Mouse (Mus musculus) MN1 (cell line): ENCODE measurements at regions not wholly inside any gene's neighbourhood (a gene's known extent, or its start where the extent isn't known, plus 50 kb on each side); places are given as distances from the start of the nearest gene placed in this dataset.

ENCODE experiments used
- DNase-seq: peaks from one replicate; pipeline ENCODE4 v3.0.0-alpha.2; 2016; ENCODE audit warnings: low spot score

- DNase-seq, result no peak
These were observed 163.8 kb downstream of the Gm26897 start for GRCm38 (mm10) chr5:111897568-111897967.

- DNase-seq, result no peak
These were observed 164.8 kb downstream of the Gm26897 start for GRCm38 (mm10) chr5:111898482-111898881.

- no peak for DNase-seq
These were observed 167.5 kb downstream of the Gm26897 start for GRCm38 (mm10) chr5:111901197-111901596.

DNA sequence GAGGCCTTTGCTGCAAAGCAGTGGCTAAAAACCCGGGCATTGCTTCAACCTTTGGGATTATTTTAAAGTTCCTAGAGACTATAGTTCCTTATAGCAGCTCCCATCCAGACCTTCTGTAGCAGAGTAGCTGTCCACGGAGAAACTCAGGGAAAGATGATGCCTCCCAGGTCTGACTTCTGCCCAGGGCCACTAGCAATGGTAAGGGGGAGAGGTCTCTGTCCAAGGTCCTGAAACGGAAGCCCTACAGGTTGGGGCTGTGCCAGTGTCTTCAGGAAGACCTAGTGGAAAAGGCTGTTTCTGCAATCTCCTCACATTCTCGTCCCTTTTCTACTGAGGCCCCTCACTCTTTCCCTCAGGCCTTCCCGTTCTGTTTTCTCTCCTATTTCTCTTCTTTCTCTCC, 168.0 kb downstream of the Gm26897 start:
- DNase-seq, result no peak

GRCm38 (mm10) chr5:111908085-111908484, 174.4 kb downstream of the Gm26897 start:
- DNase-seq, result no peak

- no peak for DNase-seq
These were observed 176.8 kb downstream of the Gm26897 start for GRCm38 (mm10) chr5:111910514-111910913.

GRCm38 (mm10) chr5:111913354-111913753, 179.6 kb downstream of the Gm26897 start:
- no peak for DNase-seq

- DNase-seq, result no peak
These were observed 180.6 kb downstream of the Gm26897 start for GRCm38 (mm10) chr5:111914296-111914695.

DNA sequence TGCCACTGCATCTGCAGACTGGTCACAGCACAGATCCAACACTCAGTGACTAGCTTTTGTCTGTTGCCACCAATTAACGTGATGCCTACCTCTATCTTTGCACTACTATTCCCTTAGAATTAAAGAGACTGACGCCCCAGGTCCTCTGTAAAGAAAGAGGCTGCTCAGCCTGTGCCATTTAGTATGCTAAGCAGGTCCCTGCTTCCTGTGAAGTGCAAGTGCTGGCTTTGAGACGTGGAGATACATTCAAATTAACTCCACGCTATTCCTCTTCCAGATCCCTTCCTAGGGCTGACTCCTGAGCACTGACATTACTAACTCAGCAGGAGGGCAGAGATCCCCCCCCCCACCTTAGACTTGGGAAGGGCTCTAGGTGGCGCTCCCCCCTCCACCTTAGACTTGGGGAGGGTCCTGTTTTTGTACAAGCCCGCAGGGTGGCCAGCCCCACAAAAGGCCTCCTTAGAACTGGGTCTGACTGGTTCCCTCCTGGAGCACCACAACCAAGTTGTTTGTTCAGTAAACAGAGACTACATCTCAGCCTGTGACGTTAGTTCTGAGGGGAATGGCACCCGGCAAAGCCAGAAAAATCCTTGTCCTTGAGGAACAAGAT, 184.0 kb downstream of the Gm26897 start:
- no peak for DNase-seq

DNA sequence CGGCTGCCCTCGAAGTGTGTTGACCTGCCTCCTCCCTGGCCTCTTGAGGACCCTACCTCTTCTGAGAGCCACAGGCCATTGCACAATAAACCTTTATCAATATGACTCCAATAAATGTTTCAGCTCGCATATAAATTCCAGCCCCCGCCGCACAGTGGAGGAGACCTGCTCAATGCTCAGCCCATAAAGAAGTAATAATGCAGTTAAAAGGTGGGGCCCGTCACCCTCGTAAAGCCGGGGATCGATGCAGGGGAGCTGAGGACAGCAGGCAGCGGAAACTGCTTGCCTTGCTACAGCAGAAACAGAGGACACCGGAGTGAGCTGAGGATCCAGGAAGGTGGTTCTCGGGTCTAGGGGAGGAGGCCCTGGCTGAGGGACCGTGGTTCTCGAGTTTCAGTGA, 185.2 kb downstream of the Gm26897 start:
- no peak for DNase-seq

GRCm38 (mm10) chr5:111922991-111923701, 189.4 kb downstream of the Gm26897 start:
- DNase-seq, result no peak

DNA sequence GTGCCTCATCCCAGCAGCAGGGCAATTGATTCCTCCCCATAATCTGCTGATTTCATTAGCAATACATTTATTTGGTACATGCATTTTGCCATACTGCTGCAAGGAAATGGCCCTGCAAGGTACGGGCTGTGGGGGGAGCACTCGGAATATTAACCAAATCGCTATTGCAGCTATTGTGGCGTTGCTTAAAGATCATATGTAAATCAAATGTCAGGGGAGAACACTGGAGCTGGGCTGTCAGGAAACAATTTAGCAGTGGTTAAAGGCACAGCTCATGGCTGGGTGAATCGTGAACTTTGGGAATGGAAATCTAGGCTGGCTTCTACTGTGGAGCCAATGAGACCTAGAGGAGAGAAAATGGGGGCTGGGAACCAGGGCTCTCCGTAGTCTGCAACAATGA, 192.0 kb downstream of the Gm26897 start:
- no peak for DNase-seq

DNA sequence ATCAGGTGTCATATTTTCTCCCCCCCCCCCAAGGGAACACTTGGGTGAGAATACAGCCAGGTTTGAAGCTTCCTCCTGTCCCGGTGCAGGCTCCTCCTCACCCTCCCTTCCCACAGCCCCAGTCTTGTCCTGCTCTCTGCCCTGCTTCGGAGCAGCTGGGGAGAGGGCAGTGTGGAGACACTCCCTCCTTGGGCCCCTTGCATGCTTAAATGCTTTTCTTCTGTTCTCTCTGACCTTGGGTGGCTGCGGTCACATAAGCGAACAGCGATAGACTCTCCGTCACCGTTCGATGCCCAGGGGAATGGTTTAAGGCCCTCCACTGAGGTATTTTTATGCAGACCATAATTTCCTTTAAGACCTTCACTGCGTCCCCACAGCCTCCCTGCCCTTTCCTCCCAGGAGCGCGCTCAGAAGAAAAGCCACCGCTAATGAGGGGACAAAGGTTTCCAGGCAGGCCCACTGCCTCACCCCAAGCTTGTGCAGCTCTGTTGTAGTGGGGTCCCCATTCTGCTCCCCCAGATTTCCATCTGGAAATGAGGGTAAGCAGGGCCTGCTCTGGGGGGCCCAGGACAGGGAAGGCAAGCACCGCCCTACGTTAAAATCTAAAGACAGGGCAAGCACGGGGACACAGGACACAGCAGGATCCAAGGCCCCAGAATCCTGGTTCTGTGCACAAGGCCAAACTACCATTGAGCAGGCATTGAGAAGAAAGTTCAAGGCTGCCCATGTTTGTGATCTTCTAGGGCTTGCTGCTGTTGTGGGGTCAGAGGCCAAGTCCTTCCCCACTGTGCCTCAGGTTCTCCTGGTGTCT, 195.7 kb downstream of the Gm26897 start:
- no peak for DNase-seq

GRCm38 (mm10) chr5:111929991-111930339, 196.2 kb downstream of the Gm26897 start:
- no peak for DNase-seq

- no peak for DNase-seq
These were observed 198.0 kb downstream of the Gm26897 start for GRCm38 (mm10) chr5:111931733-111932132.

DNA sequence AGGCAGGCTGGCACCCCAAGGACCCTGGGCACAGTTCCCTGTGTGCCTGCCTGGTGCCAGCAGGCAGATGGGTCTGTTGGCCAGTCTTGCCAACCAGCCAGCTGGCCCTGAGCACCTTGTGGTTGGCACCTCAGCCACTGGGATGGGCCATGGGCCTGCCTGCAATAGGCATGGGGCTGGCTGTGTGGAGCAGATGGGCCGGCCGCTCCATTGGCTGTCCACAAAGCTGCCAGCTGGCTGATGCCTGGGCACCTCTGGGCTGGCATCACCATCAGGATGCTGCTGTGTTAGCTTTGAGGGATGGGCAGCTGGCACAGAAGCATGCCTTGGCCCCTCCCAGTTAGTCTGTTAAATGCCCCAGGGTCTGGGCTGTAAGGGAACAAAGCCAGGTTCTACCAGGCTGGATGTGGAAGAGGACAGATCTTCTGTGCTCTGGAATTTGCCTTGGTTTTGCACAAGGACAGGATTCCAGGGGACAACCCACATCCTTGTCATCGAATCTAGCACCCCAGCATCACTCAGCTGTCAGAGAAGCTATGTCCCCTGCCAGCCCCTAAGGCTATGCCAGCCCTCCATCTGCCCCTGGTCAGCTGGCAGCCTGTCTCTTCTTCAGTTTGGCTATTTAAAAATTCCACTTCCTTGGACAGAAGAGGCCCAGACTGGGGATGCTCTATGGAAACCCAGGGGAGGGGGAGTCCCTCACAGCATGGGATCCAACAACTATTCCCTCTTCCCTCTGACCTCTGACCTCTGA, 201.8 kb downstream of the Gm26897 start:
- DNase-seq, result no peak

GRCm38 (mm10) chr5:111941831-111942230, 208.1 kb downstream of the Gm26897 start:
- no peak for DNase-seq

DNA sequence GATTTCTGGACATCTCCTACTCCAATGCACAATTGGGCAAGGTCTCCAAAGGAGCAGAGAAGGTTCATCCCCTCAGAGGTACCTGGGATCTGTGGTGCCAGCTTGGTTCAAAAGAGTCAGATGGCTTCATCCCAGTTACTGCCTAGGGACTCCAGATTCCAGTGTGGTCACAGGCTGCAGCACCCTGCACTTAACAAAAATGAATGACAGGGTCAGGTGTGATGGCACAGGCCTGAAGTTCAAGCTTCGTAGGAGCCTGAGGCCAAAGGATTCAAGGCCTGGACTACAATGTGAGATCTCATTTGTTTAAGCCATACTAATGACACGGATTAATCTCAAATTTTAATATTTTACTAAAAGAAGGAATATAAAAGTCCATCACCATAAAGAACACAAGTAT, 209.1 kb downstream of the Gm26897 start:
- no peak for DNase-seq

DNA sequence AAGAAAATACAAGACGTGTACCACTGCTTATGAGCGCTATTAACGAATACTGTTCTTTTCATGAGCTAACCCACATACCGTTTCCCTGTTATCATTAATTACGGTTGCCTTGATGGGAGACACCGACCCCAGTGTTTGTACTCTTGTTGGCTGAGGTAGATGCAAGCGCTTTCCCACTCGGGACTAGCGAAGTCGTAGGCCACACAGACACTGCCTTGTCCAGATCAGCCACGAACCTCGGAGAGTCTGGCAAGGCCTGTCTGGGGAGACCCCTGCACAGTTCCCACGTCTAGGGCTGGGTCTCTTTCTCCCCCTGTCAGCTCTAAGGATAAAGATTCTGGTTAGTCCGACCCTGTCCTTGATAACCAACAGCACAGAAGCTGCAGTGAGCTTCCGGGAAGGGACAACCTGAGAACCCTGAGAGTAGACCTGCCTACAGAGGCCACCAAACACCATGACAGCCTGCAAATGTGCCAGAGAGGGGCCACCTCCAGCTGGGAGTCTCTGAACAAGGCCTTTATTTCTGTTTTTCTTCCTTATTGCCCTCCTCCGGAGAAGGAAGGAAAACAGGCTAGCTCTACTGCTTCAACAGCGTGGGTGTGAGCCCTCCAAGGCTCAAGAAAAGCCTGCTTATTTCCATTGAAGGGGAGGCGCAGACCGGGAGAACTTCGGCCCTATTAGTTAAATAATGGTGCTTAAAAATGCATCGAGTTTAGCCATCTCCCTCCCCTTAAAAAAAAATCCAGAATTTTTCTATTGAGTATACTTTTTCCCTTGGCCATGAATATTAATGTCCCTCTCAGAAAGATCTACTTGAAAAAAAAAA, 209.8 kb downstream of the Gm26897 start:
- no peak for DNase-seq

DNA sequence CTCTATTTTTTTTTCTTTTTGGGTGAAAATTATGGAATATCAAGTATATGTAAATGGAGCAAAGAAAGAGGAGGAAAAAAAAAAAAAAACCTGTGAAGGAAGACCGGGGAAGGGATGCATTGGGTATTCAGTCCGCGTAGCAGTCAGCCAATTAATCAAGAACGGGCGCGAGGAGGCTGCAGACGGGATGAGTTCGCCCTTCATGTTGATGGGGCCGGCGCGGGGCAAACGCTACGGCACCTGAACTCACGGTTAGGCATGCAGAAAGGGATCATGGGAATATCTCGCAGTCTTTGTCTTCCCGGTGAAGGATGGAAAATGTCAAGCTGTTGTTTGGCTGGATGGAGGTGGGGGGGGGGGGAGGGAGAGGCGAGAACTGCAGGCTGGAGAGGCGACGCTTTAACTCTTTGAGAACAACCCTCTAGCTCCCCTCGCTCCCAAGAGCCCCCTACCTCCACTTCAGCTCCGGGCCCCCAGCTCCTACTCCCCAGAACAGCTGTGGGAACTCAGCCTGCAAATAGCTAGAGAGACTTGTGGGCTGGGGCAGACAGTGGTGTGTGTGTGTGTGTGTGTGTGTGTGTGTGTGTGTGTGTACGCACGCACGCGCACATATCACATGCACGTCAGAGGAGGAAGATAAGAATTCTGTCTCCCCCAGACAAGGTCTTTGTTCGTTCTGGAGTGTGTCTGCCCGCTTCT, 210.7 kb downstream of the Gm26897 start:
- DNase-seq, result no peak

DNA sequence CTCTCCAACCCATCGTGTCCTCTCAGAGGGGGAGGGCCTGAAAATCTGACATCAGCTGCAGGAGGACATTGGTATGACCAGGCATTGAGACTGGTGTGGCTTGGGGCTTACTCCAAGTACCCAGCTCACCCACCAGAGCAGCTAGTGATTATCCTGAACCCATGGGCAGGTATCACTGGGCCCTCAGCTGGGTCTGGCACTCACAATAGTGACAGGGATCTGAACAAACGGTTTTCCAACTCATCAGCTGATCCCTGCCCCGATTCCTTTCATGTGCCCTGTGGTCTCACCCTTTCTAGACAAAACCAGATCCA, 211.2 kb downstream of the Gm26897 start:
- DNase-seq, result no peak
